Mouse (Mus musculus): ENCODE measurements around the gene Ide. TPM values are rescaled to one million over a fixed set of nuclear protein-coding genes. Genes with fewer than 3 reads are reported as not detected.

Ide gene
- polyA plus RNA-seq, 1 experiment from 2014 or later = 64.6 TPM

DNA sequence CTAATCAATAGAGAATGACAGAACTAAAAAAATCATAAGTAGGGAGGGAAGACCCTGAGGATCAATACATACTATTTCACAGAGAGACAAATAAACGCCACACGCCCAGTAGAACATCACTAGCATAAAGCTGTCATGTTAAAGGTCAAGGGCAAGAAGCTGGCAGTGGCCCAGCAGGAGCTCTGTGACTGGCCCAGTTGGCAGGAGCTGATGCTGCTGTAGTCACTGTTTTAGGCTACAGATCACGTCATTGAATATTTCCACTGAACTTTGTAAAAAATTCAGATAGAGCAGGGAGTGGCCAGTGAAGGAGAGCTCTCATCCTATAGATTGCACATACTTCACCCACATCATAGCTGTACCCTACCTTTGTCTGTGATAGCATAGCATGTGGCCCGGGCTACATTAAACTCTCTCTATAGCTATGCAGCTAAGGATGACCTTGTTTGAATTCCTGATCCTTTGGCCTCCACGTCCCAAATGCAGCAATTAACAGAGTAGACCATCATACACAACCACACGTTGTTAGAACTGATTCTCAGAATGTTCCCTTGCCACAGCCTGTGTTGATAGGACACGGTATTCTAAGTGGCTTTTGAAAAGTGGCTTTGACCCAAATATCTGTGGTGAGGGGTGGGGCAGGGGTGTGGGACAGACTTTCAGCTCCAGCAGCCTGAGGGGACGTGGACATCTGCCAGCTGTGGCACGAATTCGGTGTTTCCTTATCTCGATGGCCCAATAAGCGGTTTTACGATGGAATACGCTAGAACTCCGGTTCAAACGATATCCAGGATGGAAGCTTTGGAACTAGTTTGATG, 16.6 kb downstream of the Ide start:
- peaks cover 29% of the 10 kb centered on the region for H3K36me3 ChIP-seq
- no peak overlapping the region for H3K27ac ChIP-seq (replicated peaks)
- H3K4me3 ChIP-seq = no peak overlapping the region
- H3K9me3 ChIP-seq (replicated peaks) = no peaks in the 10 kb centered on the region
- 94% methylated on average over 16 of the region's 16 CpGs for WGBS
- no peaks in the 10 kb centered on the region for H3K4me1 ChIP-seq
- H3K27me3 ChIP-seq (ENCODE audit: low read depth, poor library complexity, severe bottlenecking) = no peaks in the 10 kb centered on the region
- DNase-seq (ENCODE audit: low spot score) = no peak

DNA sequence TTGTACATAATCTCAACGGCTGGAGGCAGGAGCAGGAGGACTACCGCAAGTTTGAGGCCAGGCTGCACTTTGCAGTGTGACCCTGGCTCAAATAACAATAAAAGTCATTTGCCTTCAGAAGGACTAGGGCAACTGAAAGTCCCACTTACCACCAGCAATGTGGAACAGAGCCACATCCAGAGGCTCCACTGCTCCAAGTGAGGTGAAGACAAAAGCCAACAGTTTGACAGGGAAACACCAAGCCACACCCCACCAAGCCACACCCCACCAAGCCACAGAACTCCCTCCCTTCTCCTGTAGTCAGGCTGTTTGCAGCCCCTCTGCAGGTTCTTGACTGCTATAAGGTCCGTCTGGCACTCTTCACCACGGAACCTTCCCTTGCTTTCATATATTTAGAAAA, 20.3 kb downstream of the Ide start:
- no peak for DNase-seq (ENCODE audit: low spot score)
- H3K36me3 ChIP-seq = peaks cover 40% of the 10 kb centered on the region
- no peak overlapping the region for H3K27ac ChIP-seq (replicated peaks)
- no peaks in the 10 kb centered on the region for H3K27me3 ChIP-seq (ENCODE audit: low read depth, poor library complexity, severe bottlenecking)
- H3K9me3 ChIP-seq (replicated peaks) = no peaks in the 10 kb centered on the region
- H3K4me3 ChIP-seq = no peak overlapping the region
- H3K4me1 ChIP-seq = no peaks in the 10 kb centered on the region
- WGBS = 92% methylated on average over 4 of the region's 4 CpGs

DNA sequence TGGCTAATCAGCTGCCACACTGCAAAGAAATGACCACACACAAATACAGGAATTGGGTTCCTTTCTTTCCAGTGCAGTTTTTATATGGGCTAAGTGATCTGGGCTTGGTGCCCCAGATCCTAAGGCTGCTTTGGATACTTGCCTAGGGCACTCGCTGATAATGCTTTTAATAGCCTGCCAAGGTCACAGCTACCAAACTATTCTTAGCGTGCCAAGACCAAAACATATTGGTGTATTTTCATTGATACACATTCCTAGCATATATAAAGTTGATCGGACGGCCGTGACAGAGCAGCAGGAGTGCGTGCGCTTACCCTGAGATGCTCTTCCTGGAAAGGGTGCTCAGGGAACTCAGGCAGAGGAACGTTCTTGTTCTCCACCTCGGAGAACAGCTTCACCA, 22.6 kb downstream of the Ide start:
- 93% methylated on average over 9 of the region's 9 CpGs for WGBS
- Histone ChIP-seq H3K27ac (replicated peaks) (no peak overlapping the region), H3K27me3 (ENCODE audit: low read depth, poor library complexity, severe bottlenecking) (no peaks in the 10 kb centered on the region), H3K9me3 (replicated peaks) (no peaks in the 10 kb centered on the region), H3K36me3 (peaks cover 49% of the 10 kb centered on the region), H3K4me3 (no peak overlapping the region), H3K4me1 (no peaks in the 10 kb centered on the region)
- no peak for DNase-seq (ENCODE audit: low spot score)

- H3K4me3 ChIP-seq = no peak overlapping the region
- no peaks in the 10 kb centered on the region for H3K4me1 ChIP-seq
- DNase-seq (ENCODE audit: low spot score) = no peak
- 92% methylated on average over 6 of the region's 6 CpGs for whole genome bisulfite sequencing
- peaks cover 44% of the 10 kb centered on the region for H3K36me3 ChIP-seq
- no peaks in the 10 kb centered on the region for H3K27me3 ChIP-seq (ENCODE audit: low read depth, poor library complexity, severe bottlenecking)
- H3K9me3 ChIP-seq (replicated peaks) = no peaks in the 10 kb centered on the region
- H3K27ac ChIP-seq (replicated peaks) = no peak overlapping the region
Measured at GRCm38 (mm10) chr19:37311426-37311825, 26.2 kb downstream of the Ide start.

GRCm38 (mm10) chr19:37310133-37310532, 27.5 kb downstream of the Ide start:
- H3K27me3 ChIP-seq (ENCODE audit: low read depth, poor library complexity, severe bottlenecking) = no peaks in the 10 kb centered on the region
- DNase-seq (ENCODE audit: low spot score) = no peak
- peaks cover 47% of the 10 kb centered on the region for H3K36me3 ChIP-seq
- no peak overlapping the region for H3K27ac ChIP-seq (replicated peaks)
- H3K4me3 ChIP-seq = no peak overlapping the region
- no peaks in the 10 kb centered on the region for H3K4me1 ChIP-seq
- WGBS = 89% methylated on average over 4 of the region's 4 CpGs
- no peaks in the 10 kb centered on the region for H3K9me3 ChIP-seq (replicated peaks)

DNA sequence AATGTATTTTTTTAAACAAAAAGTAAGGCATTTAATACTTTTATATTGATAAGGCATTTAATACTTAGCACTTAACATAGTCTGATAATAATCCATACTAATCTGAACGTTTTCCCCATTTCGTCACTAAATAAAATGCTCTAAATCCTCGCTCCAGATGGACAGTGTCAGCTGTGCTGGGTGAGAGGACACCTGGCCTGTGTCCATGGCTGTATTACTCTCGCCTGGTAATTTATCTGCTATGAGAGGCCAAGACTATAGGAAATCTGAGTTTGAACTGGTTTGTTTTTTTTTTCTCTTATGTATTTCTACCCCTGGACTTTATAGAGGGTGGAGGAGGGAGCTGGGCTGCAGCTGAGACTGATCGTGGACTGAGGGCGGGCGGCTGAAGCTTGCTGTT, 28.7 kb downstream of the Ide start:
- DNase-seq (ENCODE audit: low spot score) = no peak
- Histone ChIP-seq H3K27ac (replicated peaks) (no peak overlapping the region), H3K4me3 (no peak overlapping the region), H3K9me3 (replicated peaks) (no peaks in the 10 kb centered on the region), H3K36me3 (peaks cover 35% of the 10 kb centered on the region), H3K4me1 (peaks cover 7% of the 10 kb centered on the region), H3K27me3 (ENCODE audit: low read depth, poor library complexity, severe bottlenecking) (no peaks in the 10 kb centered on the region)
- 91% methylated on average over 7 of the region's 7 CpGs for WGBS

DNA sequence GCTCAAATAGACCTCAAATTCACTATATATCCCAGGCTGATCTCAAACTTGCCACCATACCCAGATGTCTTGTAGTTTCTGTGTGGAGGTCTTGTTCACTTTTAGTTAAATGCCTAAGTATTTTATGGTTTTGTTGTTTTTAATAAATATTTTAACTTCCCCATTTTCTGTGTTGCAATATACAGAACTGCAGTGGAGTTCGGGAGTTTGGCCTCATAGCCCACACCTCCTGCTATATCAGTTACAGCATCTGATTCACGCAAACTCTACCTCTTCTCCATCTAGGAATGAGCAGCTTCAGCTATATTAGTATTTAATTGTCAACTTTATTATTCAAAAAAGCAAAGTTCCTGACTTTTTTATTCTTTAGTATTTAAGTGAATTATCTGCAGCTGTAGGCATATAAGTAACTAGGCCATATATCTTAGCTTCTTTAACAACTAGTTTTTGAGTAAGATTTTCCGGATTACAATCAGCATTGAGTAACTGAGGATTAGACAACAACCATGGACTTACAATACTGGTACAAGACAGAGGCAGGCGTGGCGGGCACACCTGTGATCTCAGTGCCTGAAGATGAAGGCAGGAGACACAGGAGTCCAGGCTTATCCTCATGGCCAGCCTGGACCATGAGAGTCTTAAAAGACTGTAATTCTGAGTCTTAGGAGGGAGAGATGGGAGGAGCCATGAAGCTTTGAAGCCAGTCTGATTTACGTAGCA, 29.7 kb downstream of the Ide start:
- no peak for DNase-seq (ENCODE audit: low spot score)
- H3K27ac ChIP-seq (replicated peaks) = no peak overlapping the region
- no peak overlapping the region for H3K4me3 ChIP-seq
- H3K9me3 ChIP-seq (replicated peaks) = no peaks in the 10 kb centered on the region
- no peaks in the 10 kb centered on the region for H3K27me3 ChIP-seq (ENCODE audit: low read depth, poor library complexity, severe bottlenecking)
- 91% methylated on average over 6 of the region's 6 CpGs for WGBS
- peaks cover 7% of the 10 kb centered on the region for H3K4me1 ChIP-seq
- H3K36me3 ChIP-seq = peaks cover 27% of the 10 kb centered on the region

GRCm38 (mm10) chr19:37306176-37306575, 31.5 kb downstream of the Ide start:
- no peaks in the 10 kb centered on the region for H3K9me3 ChIP-seq (replicated peaks)
- no peak overlapping the region for H3K4me3 ChIP-seq
- peaks cover 7% of the 10 kb centered on the region for H3K4me1 ChIP-seq
- no peak for DNase-seq (ENCODE audit: low spot score)
- H3K36me3 ChIP-seq = peaks cover 17% of the 10 kb centered on the region
- no peaks in the 10 kb centered on the region for H3K27me3 ChIP-seq (ENCODE audit: low read depth, poor library complexity, severe bottlenecking)
- no peak overlapping the region for H3K27ac ChIP-seq (replicated peaks)
- 93% methylated on average over 3 of the region's 3 CpGs for WGBS

- H3K9me3 ChIP-seq (replicated peaks) = no peaks in the 10 kb centered on the region
- DNase-seq (ENCODE audit: low spot score) = no peak
- peaks cover 7% of the 10 kb centered on the region for H3K4me1 ChIP-seq
- H3K27ac ChIP-seq (replicated peaks) = no peak overlapping the region
- no peaks in the 10 kb centered on the region for H3K27me3 ChIP-seq (ENCODE audit: low read depth, poor library complexity, severe bottlenecking)
- peaks cover 11% of the 10 kb centered on the region for H3K36me3 ChIP-seq
- WGBS = 94% methylated on average over 5 of the region's 5 CpGs
- H3K4me3 ChIP-seq = no peak overlapping the region
Measured at GRCm38 (mm10) chr19:37304866-37305265, 32.8 kb downstream of the Ide start.

DNA sequence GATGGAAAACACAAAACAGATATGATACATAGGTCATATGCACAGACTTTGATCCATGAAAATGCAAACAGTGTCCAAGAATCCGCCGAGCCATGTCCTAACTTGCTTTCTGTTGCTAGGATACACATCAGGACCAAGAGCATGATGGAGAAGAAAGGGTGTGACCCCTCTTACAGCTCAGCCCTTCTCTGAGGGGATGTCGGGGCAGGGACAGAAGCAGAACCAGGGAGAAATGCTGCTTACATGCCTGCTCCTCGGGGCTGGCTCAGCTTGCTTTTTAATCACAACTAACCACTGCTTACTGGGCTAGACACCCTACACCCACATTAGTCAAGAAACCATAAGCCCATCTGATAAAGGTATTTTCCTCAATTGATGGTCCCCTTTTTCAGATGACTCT, 33.6 kb downstream of the Ide start:
- Histone ChIP-seq H3K9me3 (replicated peaks) (no peaks in the 10 kb centered on the region), H3K27me3 (ENCODE audit: low read depth, poor library complexity, severe bottlenecking) (no peaks in the 10 kb centered on the region), H3K4me3 (no peak overlapping the region), H3K36me3 (peaks cover 7% of the 10 kb centered on the region; the same call in 1 of the 2 replicates), H3K27ac (replicated peaks) (no peak overlapping the region), H3K4me1 (peaks cover 7% of the 10 kb centered on the region)
- no peak for DNase-seq (ENCODE audit: low spot score)
- 74% methylated on average over 4 of the region's 4 CpGs for WGBS

DNA sequence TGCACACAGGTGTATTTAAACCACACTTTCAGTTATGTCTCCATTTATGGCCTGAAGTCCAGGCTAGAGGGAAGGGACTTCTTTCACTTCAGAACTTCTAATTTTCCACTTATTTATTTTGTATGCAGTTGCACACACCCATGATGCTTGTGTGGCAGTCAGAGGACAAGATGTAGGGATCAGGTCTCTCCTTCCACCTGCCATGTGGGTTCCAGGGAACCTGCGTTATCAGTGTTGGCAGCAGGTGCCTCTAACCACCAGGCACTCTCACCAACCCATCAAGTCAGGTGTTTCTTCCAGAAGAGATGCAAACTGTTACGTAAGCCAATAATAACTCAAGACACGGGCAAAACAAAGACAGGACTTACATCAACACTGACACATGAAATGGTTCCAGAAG, 35.9 kb downstream of the Ide start:
- peaks cover 6% of the 10 kb centered on the region; the same call in 1 of the 2 replicates for H3K36me3 ChIP-seq
- WGBS = 93% methylated on average over 3 of the region's 3 CpGs
- peaks cover 7% of the 10 kb centered on the region for H3K4me1 ChIP-seq
- DNase-seq (ENCODE audit: low spot score) = peak; percentile 16
- H3K4me3 ChIP-seq = no peak overlapping the region
- no peak overlapping the region for H3K27ac ChIP-seq (replicated peaks)
- no peaks in the 10 kb centered on the region for H3K27me3 ChIP-seq (ENCODE audit: low read depth, poor library complexity, severe bottlenecking)
- no peaks in the 10 kb centered on the region for H3K9me3 ChIP-seq (replicated peaks)

- Histone ChIP-seq H3K4me3 (no peak overlapping the region), H3K9me3 (replicated peaks) (no peaks in the 10 kb centered on the region), H3K27me3 (ENCODE audit: low read depth, poor library complexity, severe bottlenecking) (no peaks in the 10 kb centered on the region), H3K36me3 (peaks cover 9% of the 10 kb centered on the region), H3K4me1 (no peaks in the 10 kb centered on the region), H3K27ac (replicated peaks) (no peak overlapping the region)
- 90% methylated on average over 4 of the region's 4 CpGs for WGBS
- DNase-seq (ENCODE audit: low spot score) = no peak
Measured at GRCm38 (mm10) chr19:37291676-37292075, 46.0 kb downstream of the Ide start.

- no peaks in the 10 kb centered on the region for H3K4me1 ChIP-seq
- no peaks in the 10 kb centered on the region for H3K27me3 ChIP-seq (ENCODE audit: low read depth, poor library complexity, severe bottlenecking)
- no peaks in the 10 kb centered on the region for H3K9me3 ChIP-seq (replicated peaks)
- H3K27ac ChIP-seq (replicated peaks) = no peak overlapping the region
- 92% methylated on average over 8 of the region's 8 CpGs for WGBS
- no peak overlapping the region for H3K4me3 ChIP-seq
- H3K36me3 ChIP-seq = peaks cover 11% of the 10 kb centered on the region
- no peak for DNase-seq (ENCODE audit: low spot score)
Measured at GRCm38 (mm10) chr19:37290906-37291305, 46.7 kb downstream of the Ide start.

All from midbrain, embryonic 10.5 days (tissue).